Mouse (Mus musculus) heart, embryonic 13.5 days (tissue): ENCODE measurements around the gene Nrcam. TPM values are rescaled to one million over a fixed set of nuclear protein-coding genes. Genes with fewer than 3 reads are reported as not detected.

ENCODE experiments used
- ATAC-seq: fragments of 200-750 bp; cut with Nextera tagmentation; 2 replicates; pipeline ENCODE4 v1.8.0; 2017; ENCODE audit warnings: moderate TSS enrichment; ENCODE audit not compliant: insufficient number of reproducible peaks, low FRiP score, low TSS enrichment; ENCODE audit errors: extremely low read depth
- H3K27ac ChIP-seq: fragments of 300-500 bp; sonication (generic); replicated peaks from 2 replicates; pipeline ENCODE4 v1.5.1; 2015; ENCODE audit warnings: moderate library complexity, mild to moderate bottlenecking, inconsistent platforms
- H3K27me3 ChIP-seq: fragments of 300-500 bp; sonication (generic); replicated peaks from 2 replicates; pipeline ENCODE4 v1.6.1; 2015; ENCODE audit warnings: mild to moderate bottlenecking, inconsistent platforms
- H3K36me3 ChIP-seq: fragments of 300-500 bp; sonication (generic); 2 replicates; pipeline ENCODE4 v1.6.1; 2015; ENCODE audit warnings: mild to moderate bottlenecking, inconsistent platforms
- H3K4me1 ChIP-seq: fragments of 300-500 bp; sonication (generic); 2 replicates; pipeline ENCODE4 v1.6.1; 2015; ENCODE audit warnings: inconsistent platforms
- H3K4me2 ChIP-seq: fragments of 300-500 bp; sonication (generic); 2 replicates; pipeline ENCODE4 v1.6.1; 2015; ENCODE audit warnings: inconsistent platforms, mild to moderate bottlenecking, moderate library complexity
- H3K4me3 ChIP-seq: fragments of 300-500 bp; sonication (generic); 2 replicates; pipeline ENCODE4 v1.5.1; 2015; ENCODE audit warnings: moderate library complexity, mild to moderate bottlenecking, inconsistent platforms
- H3K9ac ChIP-seq: fragments of 300-500 bp; sonication (generic); 2 replicates; pipeline ENCODE4 v1.6.1; 2015; ENCODE audit warnings: inconsistent platforms, mild to moderate bottlenecking, moderate library complexity
- H3K9me3 ChIP-seq: fragments of 300-500 bp; sonication (generic); 2 replicates; pipeline ENCODE4 v1.6.1; 2016; ENCODE audit warnings: inconsistent platforms
- WGBS: fragments of 180-500 bp; shearing (Covaris S2); methylation state at CpG from one replicate; pipeline ENCODE4 v1.1.7; 2015; ENCODE audit warnings: mixed read lengths; 5-methylcytosine and 5-hydroxymethylcytosine counted together
- polyA plus RNA-seq: library from polyadenylated mRNA; unstranded; fragments of >200 nt; fragmentation: Nextera tagmentation; extraction: Ambion mirVana; gene quantifications from 2 replicates; pipeline ENCODE4 v1.2.1, GENCODE M21; 2015

Gene Nrcam
- polyA plus RNA-seq, 1 experiment from 2014 or later = 1.1 TPM

DNA sequence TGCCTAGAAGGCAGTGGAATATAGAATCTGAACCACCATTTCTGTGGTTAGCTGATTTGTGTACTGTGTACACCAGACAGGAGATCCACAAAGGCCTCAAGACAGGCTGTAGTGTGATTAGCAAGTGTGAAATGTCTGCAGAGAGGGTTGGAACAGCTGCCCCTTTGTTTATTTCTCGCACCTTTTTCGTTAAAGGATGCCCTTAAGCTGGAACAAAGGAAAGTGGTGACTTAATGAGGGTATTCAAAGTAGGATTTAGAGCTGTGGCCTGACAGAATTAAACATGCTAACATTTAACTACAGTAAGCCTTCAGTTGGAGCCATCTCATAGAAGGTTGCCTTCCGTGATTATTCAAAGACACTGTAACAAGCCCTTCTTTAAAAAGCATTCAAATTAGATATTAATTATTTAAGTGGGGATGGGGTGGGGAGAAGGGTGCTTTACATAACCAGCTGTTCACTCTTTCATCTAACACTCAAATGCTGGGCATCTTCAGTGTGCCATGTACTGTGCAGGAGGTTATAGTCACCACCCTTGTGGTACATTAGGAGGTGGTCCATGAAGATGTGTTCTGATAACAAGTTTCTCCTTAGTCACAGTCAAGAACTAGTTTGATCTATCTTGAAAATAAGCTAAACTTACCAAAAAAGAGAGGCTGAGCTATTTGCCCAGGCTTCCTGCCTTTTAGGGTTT lies 75.2 kb downstream of the Nrcam start:
- 31% methylated on average over 3 of the region's 3 CpGs for WGBS
- no peak overlapping the region for H3K9ac ChIP-seq
- H3K9me3 ChIP-seq = no peaks in the 10 kb centered on the region
- H3K27ac ChIP-seq = no peak overlapping the region
- H3K4me2 ChIP-seq = no peak overlapping the region
- H3K36me3 ChIP-seq = no peaks in the 10 kb centered on the region
- no peak for ATAC-seq
- H3K4me1 ChIP-seq = no peaks in the 10 kb centered on the region
- no peak overlapping the region for H3K4me3 ChIP-seq
- no peaks in the 10 kb centered on the region for H3K27me3 ChIP-seq

DNA sequence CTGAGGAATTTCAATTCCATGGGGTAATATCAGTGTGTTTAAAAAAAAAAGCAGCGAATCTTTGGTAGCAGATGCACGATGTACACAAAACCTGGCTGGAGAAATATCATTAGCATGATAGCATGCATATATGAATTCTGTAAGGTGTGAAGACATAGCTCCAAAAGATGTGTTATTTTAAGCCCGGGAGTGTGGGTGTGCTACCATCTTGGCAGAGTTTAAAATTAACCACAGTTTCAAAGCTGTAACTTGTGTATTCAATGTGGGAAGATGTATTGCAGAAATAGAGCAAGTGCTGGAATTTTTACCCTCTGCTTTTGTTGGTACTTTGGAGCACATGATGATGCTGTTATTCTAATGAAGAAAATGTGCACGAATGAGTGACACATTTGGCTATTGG lies 81.1 kb downstream of the Nrcam start:
- no peaks in the 10 kb centered on the region for H3K4me1 ChIP-seq
- H3K36me3 ChIP-seq = no peaks in the 10 kb centered on the region
- H3K9me3 ChIP-seq = no peaks in the 10 kb centered on the region
- 73% methylated on average over 4 of the region's 4 CpGs for WGBS
- no peak overlapping the region for H3K9ac ChIP-seq
- ATAC-seq = no peak
- H3K4me2 ChIP-seq = no peak overlapping the region
- no peaks in the 10 kb centered on the region for H3K27me3 ChIP-seq
- H3K4me3 ChIP-seq = no peak overlapping the region
- no peak overlapping the region for H3K27ac ChIP-seq

DNA sequence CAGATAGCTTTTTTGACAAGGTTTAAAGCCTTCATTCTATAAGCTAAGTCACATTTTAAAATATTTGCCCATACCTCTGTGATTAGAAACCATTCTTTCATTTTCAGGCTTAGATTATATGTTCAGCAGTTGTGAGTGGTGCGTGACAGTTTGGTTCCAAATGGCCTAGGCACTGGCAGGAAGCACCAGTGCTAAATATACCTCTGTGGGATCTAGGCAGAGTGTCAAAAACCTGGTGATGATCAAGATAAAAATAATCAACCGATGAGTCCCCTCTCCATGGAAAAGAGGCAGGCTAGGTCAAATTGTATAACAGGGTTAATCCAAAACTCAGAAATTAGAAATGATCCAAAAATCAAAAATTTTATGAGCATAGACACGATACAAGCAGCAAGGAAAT lies 82.3 kb downstream of the Nrcam start:
- no peak for ATAC-seq
- H3K4me2 ChIP-seq = no peak overlapping the region
- H3K27ac ChIP-seq = no peak overlapping the region
- H3K4me1 ChIP-seq = no peaks in the 10 kb centered on the region
- WGBS = 63% methylated on average over 3 of the region's 3 CpGs
- no peaks in the 10 kb centered on the region for H3K36me3 ChIP-seq
- H3K4me3 ChIP-seq = no peak overlapping the region
- H3K9ac ChIP-seq = no peak overlapping the region
- H3K9me3 ChIP-seq = no peaks in the 10 kb centered on the region
- H3K27me3 ChIP-seq = no peaks in the 10 kb centered on the region

DNA sequence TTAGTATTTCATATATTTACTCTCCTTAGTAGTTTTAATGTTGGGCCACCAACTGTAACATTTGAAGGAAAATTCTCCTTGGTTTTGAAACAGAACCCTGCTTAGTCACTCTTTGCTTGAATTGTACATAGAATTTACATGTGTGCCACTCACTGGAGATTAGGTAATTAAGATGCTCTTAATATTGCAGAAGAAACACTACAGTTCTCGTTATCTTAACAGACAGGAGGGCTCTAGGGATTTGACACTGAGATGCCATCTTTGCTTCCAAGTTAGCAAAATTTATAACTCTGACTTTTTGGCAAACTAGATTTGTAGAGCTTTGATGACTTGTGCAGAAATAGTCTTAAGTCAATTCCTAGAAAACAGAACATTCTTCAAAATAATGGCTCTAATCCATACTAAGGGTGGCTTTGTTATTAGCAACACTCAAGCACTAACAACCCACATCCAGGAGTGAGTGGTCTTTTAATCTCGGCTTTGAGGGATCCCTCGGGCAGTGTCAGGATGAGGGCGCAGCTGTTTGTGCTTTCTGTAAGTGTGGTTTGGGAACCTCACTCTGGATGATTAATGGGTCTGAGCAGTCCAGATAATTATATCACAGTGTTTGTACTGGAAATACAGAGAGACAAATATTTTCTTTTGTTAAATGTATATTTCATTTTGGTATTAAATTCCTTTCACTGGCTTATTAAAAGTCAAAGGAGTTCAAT lies 93.6 kb downstream of the Nrcam start:
- H3K36me3 ChIP-seq = no peaks in the 10 kb centered on the region
- no peak for ATAC-seq
- H3K27ac ChIP-seq = no peak overlapping the region
- no peaks in the 10 kb centered on the region for H3K4me1 ChIP-seq
- no peaks in the 10 kb centered on the region for H3K27me3 ChIP-seq
- H3K9ac ChIP-seq = no peak overlapping the region
- no peak overlapping the region for H3K4me2 ChIP-seq
- WGBS = 46% methylated on average over 4 of the region's 4 CpGs
- no peak overlapping the region for H3K4me3 ChIP-seq
- H3K9me3 ChIP-seq = no peaks in the 10 kb centered on the region

DNA sequence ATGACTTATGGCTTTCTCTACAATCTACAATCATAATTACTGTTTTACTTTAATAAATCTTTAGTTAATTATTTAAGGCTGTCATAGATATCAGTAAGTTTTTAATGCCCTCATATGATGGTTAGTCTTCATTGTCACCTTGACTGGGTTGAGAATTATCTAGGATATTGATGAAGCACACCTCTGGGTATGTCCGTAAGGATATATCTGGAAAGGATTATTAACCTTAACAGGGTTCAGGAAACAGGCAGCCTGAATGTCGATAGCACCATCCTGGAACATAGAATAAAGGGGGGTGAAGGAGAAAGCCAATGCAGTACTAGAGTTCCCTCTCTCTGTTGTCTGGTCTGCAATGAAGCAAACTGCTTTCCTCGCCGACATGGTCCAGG lies 94.2 kb downstream of the Nrcam start:
- Histone ChIP-seq H3K9me3 (no peaks in the 10 kb centered on the region), H3K36me3 (no peaks in the 10 kb centered on the region), H3K4me1 (no peaks in the 10 kb centered on the region), H3K9ac (no peak overlapping the region), H3K4me3 (no peak overlapping the region), H3K27ac (no peak overlapping the region), H3K27me3 (no peaks in the 10 kb centered on the region), H3K4me2 (no peak overlapping the region)
- ATAC-seq = no peak
- WGBS = 67% methylated on average over 4 of the region's 4 CpGs

DNA sequence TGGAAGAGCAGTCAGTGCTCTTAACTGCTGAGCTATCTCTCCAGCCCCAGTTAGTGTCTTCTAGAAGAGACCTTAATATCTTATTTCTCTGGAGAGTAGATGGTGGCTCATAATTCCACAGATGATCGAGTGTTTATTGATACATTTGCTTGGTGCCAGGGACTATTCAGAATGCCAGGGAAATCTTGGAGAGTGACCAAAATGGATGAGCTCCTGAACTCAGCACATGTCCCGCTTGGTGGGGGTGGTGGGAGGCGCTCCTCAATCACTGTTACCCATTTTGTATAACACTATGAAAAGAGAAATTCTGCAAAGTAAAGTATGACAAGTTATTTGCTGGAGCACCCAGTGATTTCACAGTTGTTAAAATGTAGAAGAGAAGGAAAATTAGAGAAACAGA lies 95.3 kb downstream of the Nrcam start:
- ATAC-seq = no peak
- Histone ChIP-seq H3K27ac (no peak overlapping the region), H3K4me1 (no peaks in the 10 kb centered on the region), H3K27me3 (no peaks in the 10 kb centered on the region), H3K4me2 (no peak overlapping the region), H3K4me3 (no peak overlapping the region), H3K9me3 (no peaks in the 10 kb centered on the region), H3K9ac (no peak overlapping the region), H3K36me3 (no peaks in the 10 kb centered on the region)
- WGBS = 65% methylated on average over 3 of the region's 3 CpGs

DNA sequence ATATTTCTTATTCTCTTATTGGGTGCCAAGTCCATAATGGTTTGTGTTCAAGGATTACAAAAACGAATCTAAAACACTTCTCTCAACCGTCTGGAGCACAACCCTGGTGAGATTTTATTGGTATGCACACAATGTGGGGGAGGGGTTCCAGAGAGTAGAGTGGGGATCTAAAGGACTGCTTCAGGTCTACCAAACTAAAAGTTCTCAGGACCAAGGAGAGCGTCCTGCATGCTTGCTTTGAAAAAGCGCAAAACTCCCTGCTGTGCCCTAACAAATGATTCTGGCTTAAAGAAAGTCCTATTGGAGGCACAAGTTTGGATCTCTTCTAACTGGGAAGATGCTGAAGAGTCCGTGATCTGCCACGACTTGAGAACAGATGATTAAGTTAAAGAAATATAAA lies 96.4 kb downstream of the Nrcam start:
- Histone ChIP-seq H3K36me3 (no peaks in the 10 kb centered on the region), H3K4me2 (no peak overlapping the region), H3K4me1 (no peaks in the 10 kb centered on the region), H3K4me3 (no peak overlapping the region), H3K27me3 (no peaks in the 10 kb centered on the region), H3K9ac (no peak overlapping the region), H3K27ac (no peak overlapping the region), H3K9me3 (no peaks in the 10 kb centered on the region)
- 7% methylated on average over 6 of the region's 6 CpGs for WGBS
- no peak for ATAC-seq

DNA sequence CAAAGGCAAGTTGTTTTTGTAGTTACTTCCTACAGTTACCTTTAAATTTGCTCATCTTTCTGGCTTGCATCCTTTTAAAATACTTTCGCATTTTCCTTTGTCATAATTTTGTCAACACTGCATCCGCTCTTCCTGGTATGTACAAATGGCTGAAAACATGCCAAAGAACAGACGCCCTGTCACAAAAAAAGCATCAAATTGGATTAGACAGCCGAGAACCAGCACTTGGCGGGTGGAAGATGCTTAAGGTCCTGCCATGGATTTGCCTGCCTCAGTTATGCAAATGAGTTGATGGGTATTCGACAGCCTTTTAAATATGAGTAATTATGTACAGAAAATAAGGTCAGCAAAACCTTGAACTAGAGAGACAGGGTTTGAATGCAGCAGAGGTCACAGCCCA lies 101.7 kb downstream of the Nrcam start:
- Histone ChIP-seq H3K9ac (no peak overlapping the region), H3K4me3 (no peak overlapping the region), H3K27ac (no peak overlapping the region), H3K36me3 (no peaks in the 10 kb centered on the region), H3K9me3 (no peaks in the 10 kb centered on the region), H3K27me3 (no peaks in the 10 kb centered on the region), H3K4me1 (no peaks in the 10 kb centered on the region), H3K4me2 (no peak overlapping the region)
- no peak for ATAC-seq
- 66% methylated on average over 6 of the region's 6 CpGs for WGBS

DNA sequence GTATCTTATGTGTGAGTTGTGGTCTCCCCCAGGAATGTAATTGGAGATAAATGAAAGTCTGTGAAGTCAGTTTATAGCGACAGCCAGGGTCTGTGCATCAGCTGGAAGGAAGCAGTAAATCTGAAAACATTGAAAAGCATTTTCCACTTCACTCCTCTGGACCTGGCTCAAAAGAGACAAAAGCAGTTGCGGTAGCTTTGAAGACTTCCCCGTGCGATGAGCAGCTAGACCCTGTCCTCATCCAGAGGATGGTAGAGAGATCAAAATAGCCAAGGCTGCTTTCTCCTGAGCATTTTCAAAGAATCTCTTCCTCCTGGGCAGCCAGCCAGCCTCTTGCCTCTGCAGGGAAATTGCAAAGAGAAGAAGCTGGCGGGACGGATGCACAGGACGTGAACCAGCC lies 102.3 kb downstream of the Nrcam start:
- 67% methylated on average over 7 of the region's 7 CpGs for WGBS
- Histone ChIP-seq H3K4me2 (no peak overlapping the region), H3K27ac (no peak overlapping the region), H3K36me3 (no peaks in the 10 kb centered on the region), H3K4me1 (no peaks in the 10 kb centered on the region), H3K27me3 (no peaks in the 10 kb centered on the region), H3K9me3 (no peaks in the 10 kb centered on the region), H3K4me3 (no peak overlapping the region), H3K9ac (no peak overlapping the region)
- no peak for ATAC-seq

DNA sequence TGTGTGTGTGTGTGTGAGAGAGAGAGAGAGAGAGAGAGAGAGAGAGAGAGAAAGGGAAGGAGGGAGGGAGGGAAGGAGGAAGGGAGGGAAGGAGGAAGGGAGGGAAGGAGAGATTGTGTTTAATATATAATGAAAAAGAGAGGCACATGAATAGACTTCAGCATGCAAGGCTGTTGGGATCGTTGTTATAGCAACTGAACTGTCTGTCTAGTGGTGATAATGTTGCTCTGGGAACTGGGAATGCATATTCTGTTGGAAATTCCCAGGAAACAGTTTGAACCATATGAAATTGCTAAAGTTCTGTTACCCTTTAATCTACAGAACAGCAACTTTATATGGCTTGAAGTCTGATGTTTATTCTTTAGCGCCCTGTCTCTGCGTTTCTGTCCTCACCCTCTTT lies 104.0 kb downstream of the Nrcam start:
- H3K36me3 ChIP-seq = no peaks in the 10 kb centered on the region
- H3K27me3 ChIP-seq = no peaks in the 10 kb centered on the region
- H3K9ac ChIP-seq = no peak overlapping the region
- no peak for ATAC-seq
- no peak overlapping the region for H3K4me2 ChIP-seq
- H3K9me3 ChIP-seq = no peaks in the 10 kb centered on the region
- H3K4me1 ChIP-seq = no peaks in the 10 kb centered on the region
- no peak overlapping the region for H3K4me3 ChIP-seq
- 72% methylated on average over 3 of the region's 3 CpGs for WGBS
- H3K27ac ChIP-seq = no peak overlapping the region

DNA sequence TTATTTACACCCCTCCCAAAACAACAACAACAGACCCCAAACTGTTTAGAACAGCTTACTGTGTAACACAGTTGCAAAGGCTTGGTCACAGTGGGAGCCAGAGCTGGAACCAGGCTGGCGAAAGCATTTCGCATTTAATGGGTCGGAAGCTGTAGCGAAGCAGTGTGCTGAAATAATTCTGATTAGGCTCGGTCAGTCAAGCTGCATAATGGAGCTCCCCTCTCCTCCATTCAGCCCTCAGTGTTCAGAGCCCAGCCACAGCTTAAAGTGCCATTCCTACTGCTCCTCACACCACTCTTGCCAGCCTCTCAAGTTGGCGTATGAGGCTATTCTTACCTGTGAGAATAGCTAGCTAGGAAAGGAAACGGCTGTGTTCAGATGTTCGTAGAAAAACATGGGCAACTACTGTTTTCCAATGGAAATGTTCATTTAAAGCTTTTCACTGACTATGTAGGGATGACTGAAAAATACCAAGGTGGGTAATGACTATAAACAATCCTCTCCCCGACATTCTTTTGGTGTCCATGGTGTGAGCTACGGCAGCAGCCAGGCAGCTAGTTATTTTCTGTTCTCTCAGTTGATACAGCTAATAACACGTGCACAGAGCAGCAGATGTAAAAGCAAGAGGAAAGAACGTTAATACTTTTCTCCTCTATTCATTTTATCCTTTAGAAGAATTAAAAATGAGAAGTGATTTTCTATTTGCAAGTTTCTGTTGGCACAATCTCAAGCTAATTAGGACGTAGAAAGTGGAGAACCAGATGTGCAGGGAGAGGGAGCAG lies 108.6 kb downstream of the Nrcam start:
- ATAC-seq = no peak
- Histone ChIP-seq H3K27ac (no peak overlapping the region), H3K4me1 (no peaks in the 10 kb centered on the region), H3K36me3 (no peaks in the 10 kb centered on the region), H3K9me3 (no peaks in the 10 kb centered on the region), H3K4me3 (no peak overlapping the region), H3K27me3 (no peaks in the 10 kb centered on the region), H3K9ac (no peak overlapping the region), H3K4me2 (no peak overlapping the region)
- WGBS = 70% methylated on average over 13 of the region's 13 CpGs
